Mouse (Mus musculus): ENCODE data around the gene Pramef17.
"Not testable (repeated sequence)": the region's sequence is repeated elsewhere in the genome, so short reads cannot be mapped to it uniquely, and the experiment has no call there.

GRCm38 (mm10) chr4:143988126-143988525 is 6.0 kb downstream of the Pramef17 start:
- TF ChIP-seq EP300, CTCF (IDR thresholded peaks at IDR 0.05; ENCODE audit: low read depth): not testable (repeated sequence)

Measured in heart, postnatal 0 days (tissue).